Mouse (Mus musculus) G1E (cell line): ENCODE measurements at regions not wholly inside any gene's neighbourhood (a gene's known extent, or its start where the extent isn't known, plus 50 kb on each side); places are given as distances from the start of the nearest gene placed in this dataset.
A peak's percentile ranks its signal among the peaks of the same experiment; 100 is the strongest.

ENCODE experiments used
- CTCF ChIP-seq: IDR thresholded peaks from 2 replicates; pipeline ENCODE4 v1.5.1; 2012; ENCODE audit warnings: low read depth, low read length, inconsistent platforms, mixed read lengths
- GATA1 ChIP-seq: IDR thresholded peaks from 2 replicates; pipeline ENCODE4 v1.6.1; 2012; ENCODE audit warnings: borderline replicate concordance, low read length, inconsistent platforms, mixed read lengths
- TAL1 ChIP-seq: conservative IDR thresholded peaks from 2 replicates; pipeline ENCODE4 v1.6.1; 2012; ENCODE audit warnings: low read depth, low read length, inconsistent platforms, mixed read lengths

DNA sequence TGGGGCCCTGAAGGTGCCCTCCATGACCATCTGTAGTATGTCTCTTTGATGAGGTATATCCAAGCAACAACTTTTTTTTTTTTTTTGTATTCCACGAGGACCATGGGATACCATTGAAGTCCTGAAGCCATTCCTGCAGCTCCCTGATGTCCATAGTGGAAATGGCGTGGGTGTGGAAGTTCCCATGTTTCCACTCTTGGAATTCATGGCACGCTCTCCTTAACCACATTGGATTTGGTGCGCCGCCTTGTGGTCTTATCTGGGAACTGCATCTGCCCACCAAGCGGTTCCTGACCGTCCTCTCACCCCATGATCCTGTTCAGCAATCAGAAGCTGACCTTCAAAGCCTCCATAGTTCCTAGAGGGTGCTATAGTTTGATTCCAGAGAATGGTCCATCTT, 113.4 kb downstream of the Ndufa10 start:
- TF ChIP-seq CTCF (peak; percentile 98), TAL1 (no peak), GATA1 (no peak)
